Mouse (Mus musculus) stomach, embryonic 15.5 days (tissue): ENCODE measurements around the gene Hsd17b6. TPM values are rescaled to one million over a fixed set of nuclear protein-coding genes. Genes with fewer than 3 reads are reported as not detected.

Experiments
- ATAC-seq: fragments of 200-750 bp; cut with Nextera tagmentation; 2 replicates; pipeline ENCODE4 v1.8.0; 2017; ENCODE audit warnings: low read depth, moderate number of reproducible peaks, moderate TSS enrichment; ENCODE audit not compliant: insufficient read depth, low FRiP score
- H3K27ac ChIP-seq: fragments of 300-500 bp; sonication (generic); 2 replicates; pipeline ENCODE4 v1.5.1; 2015; ENCODE audit warnings: mild to moderate bottlenecking, inconsistent platforms
- H3K27me3 ChIP-seq: fragments of 300-500 bp; sonication (generic); replicated peaks from 2 replicates; pipeline ENCODE4 v1.6.1; 2015; ENCODE audit warnings: inconsistent platforms
- H3K36me3 ChIP-seq: fragments of 300-500 bp; sonication (generic); 2 replicates; pipeline ENCODE4 v1.6.1; 2015; ENCODE audit warnings: inconsistent platforms
- H3K4me1 ChIP-seq: fragments of 300-500 bp; sonication (generic); 2 replicates; pipeline ENCODE4 v1.6.1; 2015; ENCODE audit warnings: inconsistent platforms
- H3K4me2 ChIP-seq: fragments of 300-500 bp; sonication (generic); 2 replicates; pipeline ENCODE4 v1.6.1; 2015; ENCODE audit warnings: mild to moderate bottlenecking, inconsistent platforms
- H3K4me3 ChIP-seq: fragments of 300-500 bp; sonication (generic); replicated peaks from 2 replicates; pipeline ENCODE4 v1.5.1; 2015; ENCODE audit warnings: inconsistent platforms
- H3K9ac ChIP-seq: fragments of 300-500 bp; sonication (generic); 2 replicates; pipeline ENCODE4 v1.6.1; 2015; ENCODE audit warnings: inconsistent platforms
- H3K9me3 ChIP-seq: fragments of 300-500 bp; sonication (generic); 2 replicates; pipeline ENCODE4 v1.6.1; 2016; ENCODE audit warnings: inconsistent platforms
- WGBS: fragments of 180-500 bp; shearing (Covaris S2); methylation state at CpG from one replicate; pipeline ENCODE4 v1.1.7; 2015; 5-methylcytosine and 5-hydroxymethylcytosine counted together
- polyA plus RNA-seq: library from polyadenylated mRNA; unstranded; fragments of >200 nt; fragmentation: Nextera tagmentation; extraction: Ambion mirVana; gene quantifications from 2 replicates; pipeline ENCODE4 v1.2.1, GENCODE M21; 2015

The Hsd17b6 gene
- polyA plus RNA-seq, 1 experiment from 2014 or later: not detected

GRCm38 (mm10) chr10:128039167-128039566 lies 31.8 kb upstream of the Hsd17b6 start:
- no peak overlapping the region; the same call in 1 of the 2 replicates for H3K9ac ChIP-seq

GRCm38 (mm10) chr10:128037921-128038320 lies 30.5 kb upstream of the Hsd17b6 start:
- H3K4me1 ChIP-seq: peaks cover 34% of the 10 kb centered on the region
- no peak overlapping the region for H3K9ac ChIP-seq
- no peak overlapping the region for H3K27ac ChIP-seq
- H3K9me3 ChIP-seq: no peaks in the 10 kb centered on the region
- no peak overlapping the region for H3K4me3 ChIP-seq
- H3K36me3 ChIP-seq: peaks cover 31% of the 10 kb centered on the region
- H3K27me3 ChIP-seq: no peaks in the 10 kb centered on the region
- no peak for ATAC-seq
- H3K4me2 ChIP-seq: peak overlapping the region; percentile 6; the same call in 1 of the 2 replicates
- 65% methylated on average over 3 of the region's 3 CpGs for WGBS

More at GRCm38 (mm10) chr10:128039167-128039566, 31.8 kb upstream of the Hsd17b6 start:
- 30% methylated on average over 5 of the region's 5 CpGs for WGBS
- H3K36me3 ChIP-seq: peaks cover 42% of the 10 kb centered on the region
- H3K4me3 ChIP-seq: 0 out of 2 replicates have a peak overlapping the region, but pooled peaks have one; percentile 5
- H3K9me3 ChIP-seq: no peaks in the 10 kb centered on the region
- H3K27ac ChIP-seq: no peak overlapping the region
- H3K4me1 ChIP-seq: peaks cover 35% of the 10 kb centered on the region
- H3K4me2 ChIP-seq: peak overlapping the region; percentile 6; the same call in 1 of the 2 replicates
- H3K27me3 ChIP-seq: no peaks in the 10 kb centered on the region
- ATAC-seq: no peak

GRCm38 (mm10) chr10:128036746-128037425 lies 29.5 kb upstream of the Hsd17b6 start:
- H3K36me3 ChIP-seq: peaks cover 31% of the 10 kb centered on the region
- H3K9ac ChIP-seq: peak overlapping the region; percentile 99
- H3K4me3 ChIP-seq: peak overlapping the region; percentile 98
- H3K9me3 ChIP-seq: no peaks in the 10 kb centered on the region
- 4% methylated on average over 10 of the region's 10 CpGs for WGBS
- 0 out of 2 replicates have a peak, but pooled peaks have one; percentile 6 for ATAC-seq
- H3K27ac ChIP-seq: peak overlapping the region; percentile 98
- H3K27me3 ChIP-seq: no peaks in the 10 kb centered on the region
- peaks cover 34% of the 10 kb centered on the region for H3K4me1 ChIP-seq
- peak overlapping the region; percentile 77 for H3K4me2 ChIP-seq

GRCm38 (mm10) chr10:128030860-128031259 lies 23.4 kb upstream of the Hsd17b6 start:
- H3K4me2 ChIP-seq: no peak overlapping the region
- 54% methylated on average over 2 of the region's 2 CpGs for WGBS
- H3K4me1 ChIP-seq: 0 out of 2 replicates have a peak, but pooled peaks cover 5% of the 10 kb centered on the region
- H3K27me3 ChIP-seq: no peaks in the 10 kb centered on the region
- no peaks in the 10 kb centered on the region for H3K9me3 ChIP-seq
- peaks cover 24% of the 10 kb centered on the region for H3K36me3 ChIP-seq
- no peak overlapping the region for H3K27ac ChIP-seq
- ATAC-seq: no peak
- H3K9ac ChIP-seq: no peak overlapping the region
- H3K4me3 ChIP-seq: no peak overlapping the region

GRCm38 (mm10) chr10:128029931-128030330 lies 22.5 kb upstream of the Hsd17b6 start:
- Histone ChIP-seq H3K36me3 (peaks cover 30% of the 10 kb centered on the region), H3K27me3 (no peaks in the 10 kb centered on the region), H3K4me3 (no peak overlapping the region), H3K27ac (no peak overlapping the region), H3K9ac (no peak overlapping the region), H3K4me2 (no peak overlapping the region), H3K9me3 (no peaks in the 10 kb centered on the region), H3K4me1 (0 out of 2 replicates have a peak, but pooled peaks cover 4% of the 10 kb centered on the region)
- 87% methylated on average over 7 of the region's 7 CpGs for WGBS
- no peak for ATAC-seq

GRCm38 (mm10) chr10:128023496-128023895 lies 16.1 kb upstream of the Hsd17b6 start:
- Histone ChIP-seq H3K36me3 (peaks cover 43% of the 10 kb centered on the region), H3K9me3 (no peaks in the 10 kb centered on the region), H3K4me2 (no peak overlapping the region), H3K9ac (no peak overlapping the region), H3K27ac (no peak overlapping the region), H3K27me3 (no peaks in the 10 kb centered on the region), H3K4me1 (no peaks in the 10 kb centered on the region), H3K4me3 (no peak overlapping the region)
- no peak for ATAC-seq
- WGBS: 94% methylated on average over 10 of the region's 10 CpGs

GRCm38 (mm10) chr10:128022196-128022595 lies 14.8 kb upstream of the Hsd17b6 start:
- H3K9ac ChIP-seq: no peak overlapping the region
- no peak overlapping the region for H3K4me3 ChIP-seq
- H3K36me3 ChIP-seq: peaks cover 43% of the 10 kb centered on the region
- no peaks in the 10 kb centered on the region for H3K27me3 ChIP-seq
- no peaks in the 10 kb centered on the region for H3K4me1 ChIP-seq
- ATAC-seq: no peak
- H3K27ac ChIP-seq: no peak overlapping the region
- 95% methylated on average over 5 of the region's 5 CpGs for WGBS
- H3K4me2 ChIP-seq: no peak overlapping the region
- no peaks in the 10 kb centered on the region for H3K9me3 ChIP-seq

GRCm38 (mm10) chr10:128015068-128015934 lies 7.9 kb upstream of the Hsd17b6 start, which contains the start of gene Prim1:
Gene Prim1, plus strand, starts transcription at chr10:128015168.
- Histone ChIP-seq H3K9ac (peak within 1 kb of the TSS; percentile 32; the same call in 1 of the 2 replicates), H3K9me3 (no peaks in the 10 kb centered on the region), H3K27ac (peak within 1 kb of the TSS; percentile 75), H3K4me2 (peak within 1 kb of the TSS; percentile 69), H3K4me1 (no peaks in the 10 kb centered on the region), H3K27me3 (no peaks in the 10 kb centered on the region), H3K36me3 (peaks cover 10% of the 10 kb centered on the region), H3K4me3 (peak within 1 kb of the TSS; percentile 68)
- ATAC-seq: peak; percentile 88
- WGBS: 5% methylated on average over 31 of the region's 31 CpGs

GRCm38 (mm10) chr10:128009735-128010134 lies 2.3 kb upstream of the Hsd17b6 start:
- Histone ChIP-seq H3K9ac (no peak overlapping the region), H3K4me3 (no peak overlapping the region), H3K36me3 (no peaks in the 10 kb centered on the region), H3K27ac (no peak overlapping the region), H3K9me3 (no peaks in the 10 kb centered on the region), H3K4me2 (no peak overlapping the region), H3K4me1 (no peaks in the 10 kb centered on the region), H3K27me3 (no peaks in the 10 kb centered on the region)
- no peak for ATAC-seq
- WGBS: 80% methylated on average over 5 of the region's 5 CpGs

GRCm38 (mm10) chr10:128008207-128008889 lies 937 bp upstream of the Hsd17b6 start:
- Histone ChIP-seq H3K9me3 (no peaks in the 10 kb centered on the region), H3K9ac (no peak overlapping the region), H3K27ac (no peak overlapping the region), H3K36me3 (no peaks in the 10 kb centered on the region), H3K4me3 (no peak overlapping the region), H3K4me1 (no peaks in the 10 kb centered on the region), H3K27me3 (no peaks in the 10 kb centered on the region), H3K4me2 (no peak overlapping the region)
- 12% methylated on average over 4 of the region's 4 CpGs for WGBS
- peak; percentile 59; the same call in 1 of the 2 replicates for ATAC-seq

GRCm38 (mm10) chr10:128005479-128005878 lies 1.9 kb downstream of the Hsd17b6 start:
- H3K4me3 ChIP-seq: no peak overlapping the region
- no peaks in the 10 kb centered on the region for H3K9me3 ChIP-seq
- H3K27ac ChIP-seq: no peak overlapping the region
- peak; percentile 51; the same call in 1 of the 2 replicates for ATAC-seq
- no peaks in the 10 kb centered on the region for H3K36me3 ChIP-seq
- 74% methylated on average over 8 of the region's 8 CpGs for WGBS
- H3K4me1 ChIP-seq: no peaks in the 10 kb centered on the region
- no peaks in the 10 kb centered on the region for H3K27me3 ChIP-seq
- H3K4me2 ChIP-seq: no peak overlapping the region
- H3K9ac ChIP-seq: no peak overlapping the region
